Mouse (Mus musculus): ENCODE measurements at regions not wholly inside any gene's neighbourhood (a gene's known extent, or its start where the extent isn't known, plus 50 kb on each side); places are given as distances from the start of the nearest gene placed in this dataset.

DNA sequence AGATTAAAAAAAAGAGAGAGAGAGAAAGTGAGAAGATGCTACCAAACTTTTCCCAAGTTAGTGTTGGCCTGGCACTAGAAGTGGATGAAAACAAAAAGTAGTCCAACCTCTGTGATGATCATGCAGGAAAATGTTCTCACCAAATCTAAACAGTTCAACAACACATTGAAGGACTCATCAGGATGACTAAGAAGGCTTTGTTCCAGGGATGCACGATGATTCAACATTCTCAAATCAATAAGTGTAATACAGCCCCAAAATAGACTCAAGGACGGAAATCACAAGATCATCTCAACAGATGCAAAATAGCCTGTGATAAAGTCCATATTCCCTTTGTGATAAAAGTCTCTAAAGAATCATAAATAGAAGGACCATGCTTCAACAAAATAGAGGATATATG, 106.3 kb downstream of the Cysltr2 start:
- H3K4me3 ChIP-seq, result no peak overlapping the region
- H3K9me3 ChIP-seq, result no peaks in the 10 kb centered on the region
- no peaks in the 10 kb centered on the region for H3K27me3 ChIP-seq (ENCODE audit: poor library complexity, severe bottlenecking)
- WGBS, result 94% methylated on average over 2 of the region's 2 CpGs
- H3K36me3 ChIP-seq (replicated peaks), result no peaks in the 10 kb centered on the region
- H3K4me1 ChIP-seq, result no peaks in the 10 kb centered on the region
- H3K27ac ChIP-seq, result no peak overlapping the region
- no peak for DNase-seq (ENCODE audit: extremely low spot score, low spot score)

DNA sequence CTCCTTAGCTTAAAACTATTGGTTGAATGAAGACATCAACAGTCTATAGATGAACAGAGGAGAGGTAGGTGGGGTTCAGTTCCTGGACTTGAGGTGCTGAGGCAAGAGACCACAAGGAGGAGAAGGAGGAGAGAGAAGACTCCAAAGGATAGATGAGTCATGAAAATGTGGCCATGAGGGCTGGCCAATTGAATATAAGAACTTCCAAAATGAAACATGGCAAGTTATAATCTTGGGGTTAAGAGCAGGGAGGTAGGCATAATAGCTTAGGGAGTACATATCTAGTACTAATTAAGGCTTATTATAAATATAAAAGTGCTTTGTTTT, 109.9 kb downstream of the Cysltr2 start:
- DNase-seq (ENCODE audit: extremely low spot score, low spot score), result no peak
- Histone ChIP-seq H3K9me3 (no peaks in the 10 kb centered on the region), H3K4me1 (no peaks in the 10 kb centered on the region), H3K4me3 (no peak overlapping the region), H3K36me3 (replicated peaks) (no peaks in the 10 kb centered on the region), H3K27ac (no peak overlapping the region), H3K27me3 (ENCODE audit: poor library complexity, severe bottlenecking) (no peaks in the 10 kb centered on the region)

DNA sequence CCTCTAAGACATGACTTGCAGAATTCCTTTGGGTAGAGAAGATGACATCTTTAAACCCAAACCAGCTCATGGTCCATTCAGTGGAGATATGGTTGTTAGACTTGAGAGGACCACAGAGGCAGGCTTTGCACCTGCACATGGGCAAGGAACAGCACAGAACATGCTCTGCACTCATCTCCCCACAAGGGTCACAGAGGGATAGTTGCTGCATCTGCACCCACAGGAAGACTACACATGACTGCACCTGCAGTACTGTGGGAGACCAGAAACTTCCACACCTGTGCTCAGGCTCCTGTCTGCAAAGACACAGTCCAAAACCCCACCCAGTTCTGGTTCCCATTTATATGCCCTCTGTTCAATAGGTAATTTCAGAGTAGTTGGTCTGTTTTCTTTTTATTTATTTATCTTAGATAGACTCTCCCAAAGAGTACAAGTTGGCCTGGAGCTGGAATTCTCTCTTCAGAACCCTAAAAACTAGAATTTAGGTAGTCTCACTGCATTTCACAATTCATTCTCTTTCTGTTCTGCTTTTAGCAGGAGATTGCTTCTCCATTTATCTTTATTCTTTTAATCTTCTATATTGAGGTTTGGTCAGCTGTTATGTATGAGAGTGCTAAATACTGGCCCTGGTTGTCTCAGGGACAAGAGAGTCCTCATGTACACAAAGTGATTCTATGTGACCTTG, 110.4 kb downstream of the Cysltr2 start:
- no peak for DNase-seq (ENCODE audit: extremely low spot score, low spot score)
- H3K27me3 ChIP-seq (ENCODE audit: poor library complexity, severe bottlenecking), result no peaks in the 10 kb centered on the region
- no peaks in the 10 kb centered on the region for H3K9me3 ChIP-seq
- no peaks in the 10 kb centered on the region for H3K36me3 ChIP-seq (replicated peaks)
- no peak overlapping the region for H3K27ac ChIP-seq
- no peaks in the 10 kb centered on the region for H3K4me1 ChIP-seq
- H3K4me3 ChIP-seq, result no peak overlapping the region

DNA sequence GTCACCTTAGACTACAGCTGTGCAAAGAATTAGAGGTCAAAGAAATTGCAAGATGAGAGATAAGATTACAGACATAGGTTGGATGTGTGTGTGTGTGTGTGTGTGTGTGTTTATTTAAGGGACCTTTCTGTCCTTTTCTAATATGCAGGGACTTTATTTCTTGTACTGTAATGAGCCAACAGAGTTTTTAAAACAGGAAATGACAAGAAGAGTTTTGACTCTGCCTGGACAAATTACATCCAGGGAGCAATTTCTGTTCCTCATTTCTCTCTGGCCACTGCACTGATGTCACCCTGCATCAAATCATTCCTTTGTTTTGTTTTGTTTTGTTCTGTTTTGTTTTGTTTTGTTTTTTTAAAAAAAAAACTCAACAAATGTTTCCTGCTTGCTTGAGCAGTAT, 115.3 kb downstream of the Cysltr2 start:
- H3K9me3 ChIP-seq, result no peaks in the 10 kb centered on the region
- H3K27ac ChIP-seq, result no peak overlapping the region
- DNase-seq (ENCODE audit: extremely low spot score, low spot score), result no peak
- no peaks in the 10 kb centered on the region for H3K27me3 ChIP-seq (ENCODE audit: poor library complexity, severe bottlenecking)
- no peaks in the 10 kb centered on the region for H3K36me3 ChIP-seq (replicated peaks)
- no peak overlapping the region for H3K4me3 ChIP-seq
- no peaks in the 10 kb centered on the region for H3K4me1 ChIP-seq

DNA sequence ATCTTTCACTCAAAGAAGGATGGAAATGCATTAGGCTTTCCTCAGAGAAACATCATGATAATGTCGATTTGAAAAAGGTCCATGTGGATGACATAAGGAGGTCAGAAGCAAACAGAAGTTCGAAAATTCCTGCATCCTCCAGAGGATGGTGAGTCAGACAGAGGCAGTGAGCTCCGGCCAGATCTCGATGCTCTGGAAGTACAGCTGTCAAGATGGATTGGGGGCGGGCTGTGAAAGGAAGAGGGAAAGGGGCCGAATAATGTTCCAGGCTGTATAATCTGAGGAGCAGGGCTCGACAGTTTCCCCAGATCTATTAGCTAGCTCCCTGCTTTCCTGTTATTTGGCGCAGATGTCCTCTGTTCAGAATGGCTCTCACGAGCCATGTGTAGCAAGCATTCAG, 116.6 kb downstream of the Cysltr2 start:
- no peaks in the 10 kb centered on the region for H3K4me1 ChIP-seq
- no peak for DNase-seq (ENCODE audit: extremely low spot score, low spot score)
- WGBS, result 86% methylated on average over 9 of the region's 9 CpGs
- no peaks in the 10 kb centered on the region for H3K36me3 ChIP-seq (replicated peaks)
- no peaks in the 10 kb centered on the region for H3K27me3 ChIP-seq (ENCODE audit: poor library complexity, severe bottlenecking)
- no peak overlapping the region for H3K4me3 ChIP-seq
- no peak overlapping the region for H3K27ac ChIP-seq
- H3K9me3 ChIP-seq, result no peaks in the 10 kb centered on the region

DNA sequence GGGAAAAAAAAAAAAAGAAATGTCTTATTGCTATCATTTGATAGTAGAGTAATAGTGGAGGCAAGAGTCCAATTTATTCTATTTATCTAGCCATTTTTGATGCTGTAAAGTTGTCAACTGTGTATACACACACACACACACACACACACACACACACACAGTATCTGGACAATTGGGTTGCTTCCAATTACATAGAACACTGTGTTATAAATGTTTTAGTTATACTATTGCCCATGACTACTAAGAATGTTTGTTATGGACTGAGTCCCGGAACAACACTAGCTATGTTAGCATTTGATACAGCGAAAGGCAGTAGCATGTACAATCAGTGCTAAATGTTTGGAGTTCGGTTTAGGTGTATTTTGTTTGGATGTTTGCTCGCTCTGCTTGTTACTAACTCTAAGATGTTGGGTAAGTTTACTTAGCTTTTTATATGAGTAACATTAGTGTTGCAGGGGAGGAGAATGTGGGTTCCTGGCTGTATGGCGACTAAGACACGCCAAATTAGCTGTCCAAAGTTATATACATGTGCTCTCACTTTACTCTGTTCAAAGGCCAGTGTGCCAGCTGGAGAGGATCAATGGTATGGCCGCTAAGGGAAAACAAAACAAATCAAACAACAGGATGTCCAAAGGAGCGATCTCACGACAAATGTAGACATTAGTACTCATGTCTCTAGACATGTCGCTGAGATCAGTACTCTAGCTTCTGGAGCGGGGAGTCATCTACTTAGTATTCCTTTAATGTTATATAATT, 147.6 kb downstream of the Cysltr2 start:
- Histone ChIP-seq H3K36me3 (replicated peaks) (no peaks in the 10 kb centered on the region), H3K9me3 (no peaks in the 10 kb centered on the region), H3K27ac (no peak overlapping the region), H3K4me1 (no peaks in the 10 kb centered on the region), H3K4me3 (no peak overlapping the region), H3K27me3 (ENCODE audit: poor library complexity, severe bottlenecking) (no peaks in the 10 kb centered on the region)
- DNase-seq (ENCODE audit: extremely low spot score, low spot score), result no peak
- 89% methylated on average over 11 of the region's 11 CpGs for WGBS

DNA sequence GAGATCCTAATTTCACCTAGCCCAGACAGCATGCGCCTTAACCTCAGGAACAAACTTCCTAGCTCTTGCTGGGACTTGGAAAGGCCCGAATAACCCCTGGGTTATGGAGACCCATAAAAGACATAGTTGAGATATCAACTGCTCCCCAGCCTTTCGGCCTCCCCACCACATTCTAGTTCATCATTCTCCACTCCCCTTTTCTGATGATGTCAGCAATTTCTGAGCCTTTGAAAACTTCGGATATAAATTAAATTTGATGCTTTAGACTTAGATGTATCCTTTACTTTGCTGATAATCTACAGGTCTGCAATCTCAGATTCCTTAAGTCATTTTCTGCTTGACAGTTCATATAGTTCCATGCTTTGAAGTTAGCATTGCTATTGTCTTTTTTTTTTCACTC, 149.3 kb downstream of the Cysltr2 start:
- Histone ChIP-seq H3K27ac (no peak overlapping the region), H3K9me3 (no peaks in the 10 kb centered on the region), H3K36me3 (replicated peaks) (no peaks in the 10 kb centered on the region), H3K4me1 (no peaks in the 10 kb centered on the region), H3K4me3 (no peak overlapping the region), H3K27me3 (ENCODE audit: poor library complexity, severe bottlenecking) (no peaks in the 10 kb centered on the region)
- 94% methylated on average over 4 of the region's 4 CpGs for WGBS
- no peak for DNase-seq (ENCODE audit: extremely low spot score, low spot score)

DNA sequence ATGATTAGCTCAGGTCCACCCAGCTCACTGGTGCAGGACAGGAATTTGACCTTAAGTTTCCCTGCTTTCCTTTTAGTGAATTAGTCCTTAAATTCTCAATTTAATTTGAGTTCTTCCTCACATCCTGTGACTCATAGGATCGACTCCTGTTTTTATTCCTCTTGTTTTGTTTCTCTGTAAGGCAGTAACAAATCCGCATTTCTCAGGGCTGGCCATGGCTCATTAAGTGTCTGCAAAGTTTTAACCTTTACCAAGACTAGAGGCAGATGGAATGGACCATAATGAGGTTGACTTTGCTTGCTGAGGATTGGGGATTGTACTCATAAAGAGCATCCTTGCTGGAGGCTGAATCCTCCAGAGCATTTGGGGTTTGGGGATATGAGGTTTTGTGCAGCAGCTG, 156.6 kb downstream of the Cysltr2 start:
- H3K27me3 ChIP-seq (ENCODE audit: poor library complexity, severe bottlenecking), result no peaks in the 10 kb centered on the region
- no peaks in the 10 kb centered on the region for H3K4me1 ChIP-seq
- H3K36me3 ChIP-seq (replicated peaks), result no peaks in the 10 kb centered on the region
- 82% methylated on average over 2 of the region's 2 CpGs for WGBS
- H3K4me3 ChIP-seq, result no peak overlapping the region
- no peaks in the 10 kb centered on the region for H3K9me3 ChIP-seq
- H3K27ac ChIP-seq, result no peak overlapping the region
- DNase-seq (ENCODE audit: extremely low spot score, low spot score), result no peak

DNA sequence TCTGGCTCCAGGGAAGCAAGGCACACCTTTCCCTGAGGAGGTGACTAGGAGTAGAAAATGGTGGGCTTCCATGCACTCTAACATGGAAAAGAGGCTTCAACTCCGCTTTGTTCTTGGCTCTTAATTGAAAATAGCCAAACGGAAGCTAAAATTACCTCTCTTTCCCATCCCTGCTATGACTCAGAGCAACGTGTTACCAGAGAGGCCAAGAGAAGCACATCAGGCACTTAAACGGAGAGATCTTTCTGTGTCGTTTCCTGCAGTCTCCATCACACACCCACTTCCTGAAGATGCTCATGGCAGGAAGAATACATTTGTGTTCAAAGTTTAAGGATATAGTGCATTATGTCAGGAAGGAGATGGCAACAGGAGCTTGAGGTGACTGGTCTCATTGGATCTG, 159.3 kb downstream of the Cysltr2 start:
- Histone ChIP-seq H3K9me3 (no peaks in the 10 kb centered on the region), H3K4me1 (no peaks in the 10 kb centered on the region), H3K27ac (no peak overlapping the region), H3K27me3 (ENCODE audit: poor library complexity, severe bottlenecking) (no peaks in the 10 kb centered on the region), H3K4me3 (no peak overlapping the region), H3K36me3 (replicated peaks) (no peaks in the 10 kb centered on the region)
- WGBS, result 87% methylated on average over 5 of the region's 5 CpGs
- DNase-seq (ENCODE audit: extremely low spot score, low spot score), result no peak

DNA sequence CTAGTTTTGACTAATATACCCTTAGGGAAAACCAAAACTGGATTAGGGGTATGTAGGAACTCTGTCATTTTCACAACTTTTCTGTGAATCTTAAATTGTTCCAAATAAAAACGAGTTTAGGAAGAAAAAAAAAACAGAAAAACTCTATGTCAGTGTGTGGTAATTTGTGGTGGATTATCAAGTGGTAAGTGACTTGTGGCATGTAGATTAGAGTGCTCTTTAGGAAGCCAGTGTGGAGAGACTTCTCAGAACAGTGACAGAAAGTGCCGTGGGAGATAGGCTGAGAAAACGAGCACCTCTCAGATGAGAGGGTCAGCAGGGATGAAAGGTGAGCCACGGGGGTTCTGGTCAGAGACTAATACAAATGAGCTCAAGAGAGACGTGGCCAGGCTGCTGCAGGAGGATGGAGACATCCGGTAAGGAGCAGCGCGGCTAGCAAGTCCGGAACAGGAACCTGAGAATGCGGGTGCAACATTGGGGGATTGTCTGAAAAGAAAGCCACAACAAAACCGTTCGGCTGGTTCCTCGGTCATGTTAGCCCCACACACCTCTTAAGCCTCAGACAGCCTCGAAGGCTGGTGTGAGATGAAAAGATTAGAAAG, 161.3 kb downstream of the Cysltr2 start:
- H3K4me1 ChIP-seq, result no peaks in the 10 kb centered on the region

DNA sequence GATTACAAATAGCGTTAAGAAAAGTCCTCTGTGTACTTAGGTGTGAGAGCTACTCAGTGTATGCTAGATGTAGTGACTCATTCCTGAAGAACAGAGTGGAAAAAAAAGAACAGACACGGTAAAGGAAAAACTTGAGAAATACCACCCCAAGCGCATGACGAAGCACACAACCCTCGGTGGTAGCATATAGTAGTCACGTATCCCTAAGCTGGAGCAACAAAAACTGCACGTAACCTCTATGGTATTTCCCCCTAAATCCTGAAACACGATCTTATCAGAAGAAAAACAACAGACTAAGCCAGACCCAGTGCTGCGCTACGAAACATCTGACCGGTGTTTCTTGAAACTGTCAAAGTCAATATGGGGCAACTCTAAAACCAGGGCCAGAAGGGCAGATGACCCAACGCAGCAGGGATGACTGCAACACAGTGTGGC, 162.0 kb downstream of the Cysltr2 start:
- no peak overlapping the region for H3K4me3 ChIP-seq
- DNase-seq (ENCODE audit: extremely low spot score, low spot score), result no peak
- H3K4me1 ChIP-seq, result no peaks in the 10 kb centered on the region
- no peaks in the 10 kb centered on the region for H3K27me3 ChIP-seq (ENCODE audit: poor library complexity, severe bottlenecking)
- H3K9me3 ChIP-seq, result no peaks in the 10 kb centered on the region
- WGBS, result 76% methylated on average over 12 of the region's 12 CpGs
- H3K27ac ChIP-seq, result no peak overlapping the region
- H3K36me3 ChIP-seq (replicated peaks), result no peaks in the 10 kb centered on the region

More for the DNA sequence above, 161.3 kb downstream of the Cysltr2 start:
- Histone ChIP-seq H3K27me3 (ENCODE audit: poor library complexity, severe bottlenecking) (no peaks in the 10 kb centered on the region), H3K36me3 (replicated peaks) (no peaks in the 10 kb centered on the region), H3K27ac (no peak overlapping the region), H3K4me3 (no peak overlapping the region), H3K9me3 (no peaks in the 10 kb centered on the region)
- DNase-seq (ENCODE audit: extremely low spot score, low spot score), result no peak
- WGBS, result 55% methylated on average over 14 of the region's 14 CpGs

DNA sequence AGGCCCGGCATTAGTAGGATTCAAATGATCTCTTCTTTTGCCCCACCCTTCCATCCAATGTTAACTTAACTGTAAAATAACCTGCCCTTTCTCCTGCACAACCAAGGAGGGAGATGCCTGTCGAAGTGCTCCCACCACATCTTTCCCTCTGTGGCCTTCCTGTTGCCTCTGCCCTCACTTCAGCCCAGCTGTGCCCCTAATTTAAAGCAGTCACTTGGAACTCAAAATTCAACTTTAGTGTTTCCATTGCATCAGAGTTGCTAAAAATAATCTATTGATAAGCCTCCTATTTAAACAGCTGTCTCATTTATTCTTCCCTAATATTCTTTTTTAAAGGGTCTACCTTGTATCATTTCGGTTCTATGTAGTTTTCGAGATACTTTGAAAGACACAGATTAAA, 163.1 kb downstream of the Cysltr2 start:
- 89% methylated on average over 4 of the region's 4 CpGs for WGBS
- Histone ChIP-seq H3K4me3 (no peak overlapping the region), H3K9me3 (no peaks in the 10 kb centered on the region), H3K27ac (no peak overlapping the region), H3K27me3 (ENCODE audit: poor library complexity, severe bottlenecking) (no peaks in the 10 kb centered on the region), H3K36me3 (replicated peaks) (no peaks in the 10 kb centered on the region), H3K4me1 (no peaks in the 10 kb centered on the region)
- DNase-seq (ENCODE audit: extremely low spot score, low spot score), result no peak

DNA sequence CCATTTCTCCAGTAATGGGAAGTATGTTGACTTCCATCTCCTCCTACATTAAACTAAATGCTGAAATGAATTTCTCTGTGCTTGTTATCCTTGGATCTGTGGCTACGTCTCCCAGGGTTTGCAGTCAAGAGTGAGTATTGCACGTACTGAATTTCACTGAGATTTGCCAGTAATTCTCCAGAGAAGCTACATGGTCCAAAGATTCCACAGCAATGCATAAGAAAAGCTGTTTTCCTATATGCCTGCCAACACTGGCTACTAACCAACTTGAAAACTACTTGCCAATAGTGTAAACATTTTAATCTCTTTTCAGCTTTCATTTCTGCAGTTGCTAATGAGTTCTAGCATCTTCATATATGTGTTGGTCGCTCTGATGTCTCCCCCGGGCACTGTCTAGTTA, 164.4 kb downstream of the Cysltr2 start:
- H3K4me1 ChIP-seq, result no peaks in the 10 kb centered on the region
- no peak for DNase-seq (ENCODE audit: extremely low spot score, low spot score)
- H3K4me3 ChIP-seq, result no peak overlapping the region
- 94% methylated on average over 4 of the region's 4 CpGs for whole genome bisulfite sequencing
- no peaks in the 10 kb centered on the region for H3K36me3 ChIP-seq (replicated peaks)
- no peaks in the 10 kb centered on the region for H3K27me3 ChIP-seq (ENCODE audit: poor library complexity, severe bottlenecking)
- H3K9me3 ChIP-seq, result no peaks in the 10 kb centered on the region
- no peak overlapping the region for H3K27ac ChIP-seq
